Mouse (Mus musculus): ENCODE measurements at regions not wholly inside any gene's neighbourhood (a gene's known extent, or its start where the extent isn't known, plus 50 kb on each side); places are given as distances from the start of the nearest gene placed in this dataset.
A peak's percentile ranks its signal among the peaks of the same experiment; 100 is the strongest.

DNA sequence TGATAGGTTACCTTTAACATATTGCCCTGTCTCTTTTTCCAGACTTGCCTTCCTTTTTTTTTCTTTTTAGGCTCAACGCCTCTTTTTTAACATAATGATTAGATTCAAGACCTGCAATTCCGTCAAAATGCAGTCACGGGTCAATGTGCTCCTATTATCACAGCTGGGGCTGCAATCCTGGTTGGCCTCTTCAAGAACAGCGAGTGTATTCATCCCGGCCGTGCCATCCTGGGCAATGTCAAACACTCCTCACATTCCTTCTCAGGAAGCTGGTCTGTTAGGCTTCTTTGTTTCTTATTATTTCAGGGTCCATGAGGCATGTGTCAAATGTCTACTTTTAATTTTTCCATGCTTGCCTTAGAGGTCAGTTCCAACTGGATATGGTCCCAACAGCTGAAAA lies 413.5 kb upstream of the Frg1 start:
- no peak for DNase-seq

DNA sequence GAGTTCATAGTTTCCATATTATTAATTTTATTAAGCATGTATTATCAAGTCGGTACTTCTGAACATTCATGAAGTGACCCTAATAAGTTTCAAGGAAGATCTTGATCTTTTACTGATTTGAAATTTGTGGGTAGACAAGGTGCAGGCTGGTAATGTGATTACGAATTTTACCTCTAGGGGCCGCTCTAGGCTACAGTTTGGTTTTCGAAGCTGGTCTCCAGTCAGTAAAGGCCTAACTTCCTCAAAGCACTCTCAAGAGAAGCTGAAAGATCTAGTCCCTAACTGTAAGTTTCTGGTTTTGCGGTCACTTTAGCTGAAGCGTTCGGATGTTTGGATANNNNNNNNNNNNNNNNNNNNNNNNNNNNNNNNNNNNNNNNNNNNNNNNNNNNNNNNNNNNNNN lies 408.1 kb upstream of the Frg1 start:
- DNase-seq = peak; percentile 57

DNA sequence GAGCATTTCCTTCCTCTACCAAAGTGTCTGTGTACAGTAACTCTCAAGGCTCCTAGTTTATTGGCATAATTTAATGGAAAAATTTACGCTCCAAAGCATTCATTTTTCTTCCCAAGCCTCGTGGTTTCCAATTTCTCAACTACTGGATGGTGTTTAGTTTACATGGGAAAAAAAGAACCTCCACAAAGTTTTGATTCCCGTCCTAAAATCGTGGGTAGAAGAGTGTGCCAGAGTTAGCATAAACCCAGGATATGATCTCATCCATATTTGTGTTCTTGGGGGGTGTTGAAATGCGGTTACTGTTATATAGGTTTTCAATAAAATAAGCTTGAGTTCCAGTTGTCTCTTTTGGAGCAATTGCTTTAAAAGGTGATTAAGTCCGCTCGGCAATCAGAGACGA lies 406.2 kb upstream of the Frg1 start:
- DNase-seq = no peak

DNA sequence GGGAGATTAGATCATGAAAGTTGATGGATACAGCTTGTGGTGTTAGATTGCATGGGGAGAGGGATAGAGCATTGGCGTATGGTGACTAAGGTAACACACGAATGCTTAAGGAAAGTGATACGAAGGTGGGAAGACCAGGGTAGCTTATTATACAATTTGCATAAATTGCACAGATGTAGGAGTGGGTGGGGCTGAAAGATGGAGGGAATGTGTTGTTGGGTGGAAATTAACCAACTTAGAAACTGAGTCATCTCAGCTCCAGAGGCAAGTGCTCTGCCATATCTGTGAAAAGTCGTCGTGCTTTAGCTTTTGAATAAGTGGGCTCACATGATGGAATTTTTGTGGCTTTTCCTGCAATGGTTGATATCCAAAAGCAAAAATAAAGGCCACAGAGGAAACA lies 404.8 kb upstream of the Frg1 start:
- no peak for DNase-seq

DNA sequence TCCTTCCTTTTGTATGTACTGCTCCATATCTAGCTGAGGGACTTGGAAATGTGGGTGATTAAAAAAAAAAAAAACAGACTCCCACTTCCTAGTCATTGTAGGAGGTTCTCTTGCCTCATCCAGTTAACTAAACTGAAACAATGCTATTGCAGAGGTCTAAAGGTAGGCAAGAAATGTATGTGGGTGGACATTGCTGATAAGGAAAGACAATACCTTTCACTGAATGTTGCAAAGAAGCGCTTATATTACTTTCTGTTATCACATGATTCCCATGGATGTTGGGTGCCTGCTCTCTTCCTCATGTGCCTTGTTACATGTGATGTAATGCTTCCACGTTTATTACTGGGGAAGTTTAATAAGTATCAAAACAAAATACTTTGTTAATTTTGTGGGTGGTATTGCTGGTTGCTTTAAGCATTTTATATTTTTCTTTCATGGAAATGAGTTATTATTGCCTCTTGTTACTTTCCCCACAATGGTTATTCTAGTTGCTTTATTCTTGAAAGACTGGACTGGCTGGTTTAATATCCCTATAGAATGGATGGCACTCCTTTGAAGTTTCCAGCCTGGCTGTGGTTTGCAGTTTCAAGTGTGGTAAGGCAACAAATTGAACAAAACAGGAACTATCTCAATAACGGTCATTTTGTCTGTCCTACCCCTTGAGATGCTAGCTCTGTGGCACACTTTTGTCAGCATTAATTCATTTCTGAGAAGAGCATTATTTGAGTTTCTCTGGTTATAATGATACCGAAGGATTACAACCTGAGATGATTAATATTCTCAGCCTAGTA lies 403.9 kb upstream of the Frg1 start:
- DNase-seq = no peak

DNA sequence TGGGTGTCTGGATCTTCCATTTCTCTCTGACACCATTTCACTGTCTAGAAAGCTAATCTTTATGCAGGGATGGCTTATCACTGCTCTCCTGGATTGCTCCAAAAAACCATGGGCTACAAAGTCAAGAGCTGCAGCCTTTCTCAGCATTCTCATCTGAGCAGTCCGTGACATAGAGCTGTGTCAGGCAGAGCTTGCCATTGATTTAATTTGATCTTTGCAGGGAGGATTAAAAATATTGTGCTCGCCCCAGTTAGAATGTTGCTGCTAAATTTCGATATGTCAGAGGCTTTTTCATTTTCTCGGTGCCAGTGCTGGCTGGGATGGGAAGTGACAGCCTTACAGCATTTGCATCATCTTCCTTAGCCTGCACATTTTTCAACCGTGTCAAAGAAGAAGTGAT lies 401.7 kb upstream of the Frg1 start:
- no peak for DNase-seq

DNA sequence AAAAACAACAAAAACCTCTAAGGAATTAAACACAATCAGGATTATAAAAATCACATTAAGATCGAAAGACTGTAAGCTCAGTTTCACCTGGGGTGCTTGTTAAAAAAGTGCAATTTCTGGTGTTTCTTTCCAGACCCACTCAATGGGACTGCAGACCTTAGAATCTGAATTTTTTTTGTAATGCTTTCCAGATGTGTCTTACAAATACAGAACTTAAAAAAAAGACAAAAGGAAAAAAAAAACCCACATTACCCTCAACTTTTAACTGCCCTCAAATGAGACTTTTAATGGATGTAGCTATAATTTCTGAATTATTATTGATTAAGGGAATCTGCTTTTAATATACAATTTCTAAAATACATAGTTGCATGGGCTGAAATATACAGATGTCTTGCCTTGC lies 401.2 kb upstream of the Frg1 start:
- DNase-seq = no peak

DNA sequence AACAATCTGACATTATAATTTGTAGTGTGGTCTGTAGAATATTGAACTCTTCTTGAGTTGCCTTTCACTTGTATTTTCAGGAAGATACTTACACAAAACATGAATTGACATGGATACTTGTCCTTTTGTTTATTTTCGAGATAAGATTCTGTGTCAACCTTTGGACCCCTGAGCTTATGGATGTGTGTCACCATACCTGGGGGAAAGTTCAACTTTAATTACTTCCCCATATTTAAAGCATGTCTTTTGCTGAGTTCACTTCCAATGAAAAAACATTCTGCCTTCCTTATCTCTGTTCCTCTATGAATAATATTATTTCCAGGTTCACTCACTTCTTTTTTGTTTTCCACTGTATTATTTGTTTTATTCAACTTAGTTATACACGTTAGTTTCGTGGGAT lies 398.4 kb upstream of the Frg1 start:
- DNase-seq = no peak

DNA sequence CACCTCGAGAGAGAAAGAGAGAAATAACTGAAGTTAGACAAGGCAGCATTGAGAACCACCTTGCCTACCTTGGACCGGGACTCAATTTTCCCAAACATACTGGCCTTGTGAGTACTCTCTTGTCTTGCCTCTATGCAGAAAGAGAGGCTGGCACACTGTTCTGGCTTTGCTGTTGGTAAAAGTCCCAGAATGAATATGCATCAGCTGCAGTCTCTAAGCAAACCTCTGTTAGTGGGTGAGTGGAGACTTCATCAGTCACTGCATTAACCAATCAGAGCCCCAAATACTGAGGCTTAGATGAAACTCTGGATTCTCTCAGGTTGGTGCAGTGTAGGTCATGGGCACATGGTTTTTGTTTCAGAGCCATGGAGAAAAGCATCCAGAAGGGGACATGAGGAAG lies 378.8 kb upstream of the Frg1 start:
- DNase-seq = no peak

DNA sequence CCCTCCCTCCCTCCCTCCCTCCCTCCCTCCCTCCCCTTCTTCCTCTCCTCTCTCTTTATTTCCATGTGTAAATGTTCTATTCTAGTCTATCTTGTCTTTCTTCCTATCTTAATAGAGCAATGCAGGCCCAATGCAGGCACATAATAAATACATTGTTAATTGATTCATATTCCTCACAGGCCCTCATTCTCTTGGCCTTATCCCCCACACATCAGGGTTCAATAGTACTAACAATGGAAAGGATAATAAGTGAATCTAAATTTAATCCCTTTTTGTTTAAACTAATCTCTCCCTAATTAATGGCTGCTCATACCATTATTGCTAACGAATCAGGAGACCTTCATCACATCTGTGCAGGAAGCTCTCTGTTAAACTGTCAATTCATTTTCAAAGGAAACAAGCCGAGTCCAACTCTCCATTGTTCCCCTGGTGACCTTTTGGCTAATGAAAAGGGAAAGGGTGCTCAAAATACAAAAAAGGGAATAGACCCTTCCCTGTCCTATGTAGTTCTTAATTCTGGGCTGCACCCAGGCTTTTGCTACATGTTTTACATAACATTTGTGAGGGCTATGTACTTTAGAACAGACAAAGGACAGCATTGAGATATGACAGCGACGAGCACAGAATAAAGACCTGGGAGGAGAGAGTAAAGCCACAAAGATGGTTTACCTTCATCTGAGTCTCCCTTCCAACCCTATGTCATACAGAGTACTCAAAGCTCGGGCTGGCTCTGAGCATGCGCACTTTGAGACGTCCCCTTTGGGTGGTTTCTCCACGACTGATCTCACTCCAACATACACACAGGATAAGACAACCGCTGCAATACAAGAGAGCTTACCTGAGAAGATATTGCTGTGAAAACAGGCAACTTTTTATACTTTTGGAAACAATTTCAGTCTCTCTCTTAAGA lies 370.3 kb upstream of the Frg1 start:
- no peak for DNase-seq

DNA sequence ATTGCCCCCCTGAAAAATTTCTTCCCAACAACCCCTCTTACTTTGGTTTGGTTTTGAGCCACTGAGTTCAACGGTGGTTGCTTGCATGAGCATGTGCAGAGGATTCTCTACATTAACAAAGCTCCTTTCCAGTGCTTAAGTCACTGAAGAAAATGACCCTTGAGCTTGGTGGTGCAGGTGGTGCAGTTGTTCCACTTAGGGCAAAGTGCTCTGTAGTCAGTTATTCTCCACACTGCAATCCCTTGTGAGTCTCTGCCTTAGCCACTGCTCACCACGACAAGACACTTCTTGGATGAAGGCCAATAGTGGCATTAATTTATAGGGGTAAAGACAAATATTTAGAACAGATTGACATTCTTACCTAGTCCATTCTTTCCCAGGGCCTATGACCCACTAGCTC lies 369.1 kb upstream of the Frg1 start:
- DNase-seq = no peak

DNA sequence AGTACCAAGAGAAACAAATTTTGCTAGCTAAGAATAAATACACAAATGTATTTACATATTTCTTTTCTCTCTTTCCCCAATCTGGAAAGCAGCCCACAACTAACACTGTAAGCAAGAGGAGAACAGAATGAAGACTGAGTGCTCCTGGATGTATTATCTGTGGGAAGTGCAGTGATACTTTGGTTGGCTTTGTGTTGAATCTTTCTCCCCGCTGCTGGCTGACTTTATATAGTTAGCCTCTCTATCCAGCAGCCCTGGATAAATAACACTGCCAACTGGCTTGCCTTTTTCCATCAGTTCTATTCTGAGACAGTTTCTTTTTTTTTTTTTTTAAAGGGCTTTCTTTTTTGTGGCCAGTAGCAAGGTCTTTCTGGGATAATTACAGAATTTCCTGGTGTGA lies 366.0 kb upstream of the Frg1 start:
- no peak for DNase-seq

DNA sequence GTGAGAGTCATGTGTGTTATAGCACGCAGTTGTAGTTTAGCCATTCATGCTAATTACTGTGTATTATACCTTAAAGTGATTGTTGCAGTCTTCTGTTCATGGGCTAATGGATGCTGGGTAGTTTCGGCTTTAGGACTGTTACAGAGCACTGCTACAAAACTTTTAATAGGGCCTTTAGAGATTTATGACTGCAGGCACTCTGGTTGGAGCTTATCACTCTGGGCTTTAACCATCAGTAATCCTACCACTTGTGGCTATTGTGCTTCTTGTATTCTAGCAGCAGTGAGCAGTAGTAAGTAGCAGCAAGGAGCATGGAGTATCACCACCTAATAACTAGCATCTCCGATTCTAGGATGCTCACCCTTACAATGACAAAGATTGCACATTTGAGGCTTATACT lies 362.6 kb upstream of the Frg1 start:
- no peak for DNase-seq

DNA sequence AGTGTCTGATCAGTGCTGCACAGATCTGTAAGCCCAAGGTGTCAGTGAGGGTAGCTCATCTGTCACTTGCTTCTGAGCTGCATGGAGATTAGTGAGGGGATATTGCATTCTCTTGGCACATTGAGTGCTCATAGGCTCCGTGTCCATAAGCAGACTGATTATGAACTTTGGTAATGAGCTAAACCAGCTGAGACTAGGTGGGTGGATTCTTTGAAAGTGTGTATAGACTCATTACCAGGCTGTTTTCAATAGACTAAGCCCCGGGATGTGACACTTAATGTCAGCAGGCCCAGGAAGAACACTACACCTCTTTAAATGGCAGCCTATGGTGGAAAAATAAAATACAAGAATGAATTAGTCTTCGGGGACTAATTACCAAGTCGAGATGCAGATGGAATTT lies 354.9 kb upstream of the Frg1 start:
- DNase-seq = no peak

DNA sequence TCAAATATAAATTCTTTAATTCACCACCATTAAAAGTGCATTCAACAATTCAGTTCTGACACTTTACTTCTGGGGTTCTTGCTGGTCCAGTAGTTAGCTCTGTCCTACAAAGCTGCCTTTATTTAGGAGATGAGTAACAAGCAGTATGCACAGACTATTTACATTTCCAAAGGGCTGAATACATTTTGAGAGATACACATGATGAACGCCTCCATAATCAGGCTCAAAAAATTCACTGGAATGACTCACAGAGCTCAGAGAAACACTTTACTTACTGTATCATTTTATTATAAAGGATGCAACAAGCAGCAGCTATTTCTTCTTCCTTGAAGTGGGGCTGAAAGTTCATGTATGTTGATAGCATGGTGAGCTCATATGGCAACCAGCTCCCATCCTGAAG lies 336.6 kb upstream of the Frg1 start:
- no peak for DNase-seq

DNA sequence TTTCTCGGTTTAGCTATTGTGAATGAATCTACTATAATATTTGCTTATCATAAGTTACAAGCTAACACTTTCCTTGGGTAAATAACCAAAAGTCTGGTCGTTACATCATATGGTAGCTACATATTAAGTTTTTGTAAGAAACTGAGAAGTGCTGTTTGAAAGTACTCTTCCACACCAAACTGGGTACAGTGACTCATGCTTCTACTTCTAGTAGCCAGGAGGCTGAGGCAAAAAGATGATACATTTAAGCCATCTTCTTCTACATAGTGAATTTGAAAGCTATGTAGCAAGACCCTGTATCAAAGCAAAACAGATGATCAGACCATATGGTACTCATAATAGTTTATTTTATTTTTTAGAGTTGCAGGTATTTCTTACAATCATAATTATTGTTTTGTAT lies 335.8 kb upstream of the Frg1 start:
- no peak for DNase-seq

DNA sequence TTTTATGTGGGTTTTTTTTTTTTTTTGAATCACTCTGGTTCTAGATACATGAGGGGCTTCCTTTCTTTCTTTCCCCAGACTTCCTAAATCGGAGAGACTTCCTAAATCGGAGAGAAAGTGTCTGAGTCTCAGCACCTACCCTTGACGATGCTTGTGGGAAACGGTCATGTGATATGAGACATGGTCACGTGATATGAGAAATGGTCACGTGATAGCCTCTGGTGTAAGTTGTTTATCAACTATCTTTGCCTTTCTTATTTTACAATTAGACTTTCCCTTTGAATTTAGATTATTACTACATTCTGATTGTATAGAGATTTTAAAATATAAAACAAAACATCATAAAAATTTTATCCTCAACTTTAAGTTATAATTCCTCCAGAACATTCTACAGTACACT lies 330.1 kb upstream of the Frg1 start:
- DNase-seq = no peak

DNA sequence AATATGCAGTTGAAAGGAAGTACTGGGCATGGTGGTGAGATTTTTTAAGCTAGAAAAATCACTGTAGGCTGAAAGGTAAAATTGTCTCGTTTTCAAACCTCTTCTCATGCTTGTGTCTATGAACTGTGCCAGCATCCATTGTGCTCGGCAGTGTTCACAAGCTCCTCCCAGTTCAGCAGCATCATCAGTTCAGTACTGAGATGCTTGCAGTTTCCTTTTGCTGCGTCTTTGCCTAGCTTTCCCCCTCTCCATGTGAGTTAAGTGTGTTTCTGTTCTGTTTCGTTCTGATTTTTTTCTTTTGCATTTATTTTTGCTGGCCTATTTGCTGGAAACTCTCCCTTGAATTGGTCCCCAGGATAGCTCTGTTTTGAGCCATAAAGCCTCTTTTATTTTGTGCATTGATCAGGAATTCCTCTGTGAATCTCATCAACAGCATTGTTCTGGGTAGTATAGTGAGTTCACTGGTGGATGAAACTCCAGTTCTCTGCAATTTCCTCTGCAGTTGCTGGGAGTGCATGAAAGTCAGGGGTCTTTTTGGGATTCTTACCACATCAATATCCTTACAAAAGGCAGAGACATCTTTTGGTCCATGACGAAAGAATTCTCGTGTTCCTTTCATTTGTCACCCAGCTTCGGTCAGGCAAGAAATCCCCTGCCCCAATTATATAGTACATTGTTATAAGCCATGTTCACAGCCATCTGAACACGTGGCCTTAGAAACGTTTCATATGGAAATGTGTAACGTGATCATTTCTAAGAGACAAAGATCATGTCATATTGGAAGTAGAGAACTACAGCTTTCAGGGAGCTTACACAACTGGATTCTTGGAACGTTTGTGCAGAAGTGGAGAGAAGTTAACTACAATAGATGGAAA lies 326.2 kb upstream of the Frg1 start:
- DNase-seq = no peak

DNA sequence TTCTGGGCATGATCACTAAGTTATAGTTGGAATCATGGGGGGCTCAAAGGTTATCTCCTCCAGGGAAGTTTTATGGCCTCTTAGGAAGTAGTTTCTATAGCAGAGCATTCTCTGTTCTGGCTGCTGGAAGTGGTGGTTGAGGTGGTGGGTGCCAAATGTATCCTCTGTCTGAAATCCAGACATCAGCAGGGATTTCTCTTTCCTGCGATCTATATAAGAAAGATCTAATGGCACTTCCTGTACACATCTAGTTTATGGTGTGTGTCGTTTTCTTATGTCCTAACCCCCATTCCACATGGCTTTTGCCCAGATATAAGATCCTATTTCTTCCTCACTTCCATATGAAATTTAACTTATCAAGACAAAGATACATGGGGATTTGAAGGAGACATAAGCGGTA lies 300.1 kb upstream of the Frg1 start:
- DNase-seq = no peak

DNA sequence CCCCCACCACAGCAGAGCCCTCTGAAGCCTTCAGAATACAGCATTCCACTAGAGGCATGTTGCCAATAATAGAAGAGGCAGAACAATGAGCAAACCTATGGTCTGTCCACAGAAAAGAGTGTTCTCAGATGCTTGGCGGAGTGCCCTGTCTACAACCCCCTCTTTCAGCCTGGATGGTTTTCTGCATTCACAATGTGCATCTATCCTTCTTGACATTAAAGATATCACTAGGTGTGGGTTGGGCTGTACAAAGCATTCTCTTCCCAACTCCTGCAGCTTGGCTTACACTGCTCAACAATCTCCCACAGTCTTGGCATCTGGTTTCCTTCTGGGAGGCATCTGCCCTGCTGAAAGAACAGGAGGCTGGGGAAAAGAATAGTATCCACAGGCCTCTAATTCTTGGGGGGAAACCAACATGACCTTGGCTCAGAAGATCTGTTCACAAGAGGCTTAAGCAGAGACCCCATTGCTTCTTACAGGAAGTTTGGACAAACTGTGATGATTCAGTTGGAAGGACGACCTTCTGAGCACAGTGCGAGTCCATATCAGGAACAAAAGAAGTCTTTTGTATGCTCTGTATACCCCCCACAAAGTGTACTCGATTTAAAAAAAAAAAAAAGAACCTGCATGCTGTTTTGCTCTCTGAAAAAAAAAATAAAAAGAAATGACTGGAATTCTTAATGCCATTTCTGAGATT lies 296.9 kb upstream of the Frg1 start:
- DNase-seq = no peak

DNA sequence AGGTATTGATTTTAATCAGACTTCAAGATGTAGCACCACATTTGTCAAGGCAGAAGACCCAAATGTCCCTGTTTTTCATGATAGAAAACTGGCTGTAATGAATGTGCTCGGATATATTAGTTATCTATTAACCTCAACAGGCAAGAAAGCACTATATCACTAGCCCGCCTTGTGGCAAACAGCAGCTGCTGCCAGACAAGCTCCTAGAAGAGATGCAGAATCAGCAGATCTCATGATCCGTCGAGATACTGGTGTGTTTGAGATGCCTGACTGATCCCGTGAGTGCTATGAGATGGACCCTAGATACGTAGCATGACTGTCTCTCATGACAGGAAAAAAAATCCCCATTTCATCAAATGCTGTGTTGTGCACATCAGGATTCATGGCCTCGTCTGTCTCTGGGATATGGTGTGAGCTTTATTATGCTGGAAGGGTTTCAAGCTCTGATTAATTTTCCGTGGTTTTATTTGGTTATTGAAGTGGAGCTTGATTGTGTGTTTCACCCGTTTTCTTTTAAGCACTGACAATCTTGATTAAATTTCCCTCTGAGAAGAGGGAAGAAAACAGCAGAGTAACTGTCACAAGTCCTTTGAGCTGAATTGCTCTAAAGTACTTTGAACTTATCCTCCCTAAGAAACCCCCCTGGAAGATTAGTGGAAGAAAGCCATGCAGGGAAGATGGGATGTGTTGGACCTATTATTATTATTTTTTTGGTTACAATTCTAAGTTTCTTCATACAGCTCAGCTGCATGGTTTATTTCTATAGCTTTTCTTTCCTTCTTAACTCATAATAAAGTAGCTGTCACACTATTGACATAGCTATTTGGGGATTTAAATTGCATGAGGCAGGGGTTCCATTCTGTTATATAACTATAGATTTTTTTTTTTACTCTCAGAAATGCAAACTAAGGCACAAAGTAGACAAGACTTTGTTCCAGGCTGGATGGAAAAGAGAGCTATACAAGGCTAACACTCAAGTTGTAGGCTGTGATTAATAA lies 287.4 kb upstream of the Frg1 start:
- no peak for DNase-seq
